Mouse (Mus musculus) left cerebral cortex, adult 2 months (tissue): ENCODE results near the gene Cdh1. TPM values are rescaled to one million over a fixed set of nuclear protein-coding genes. Genes with fewer than 3 reads are reported as not detected.
"Not testable (repeated sequence)": the region's sequence is repeated elsewhere in the genome, so short reads cannot be mapped to it uniquely, and the experiment has no call there.

Experiments
- DNase-seq, 2 experiments: peaks; one replicate each; pipeline ENCODE4 v3.0.0; 2021 to 2022; ENCODE audit warnings: low spot score in 2 of 2, mixed read lengths in 1 of 2; ENCODE audit errors: extremely low spot score in 1 of 2
- H3K27ac ChIP-seq: fragments of 200-600 bp; 2 replicates; pipeline ENCODE4 v1.8.1; 2022
- H3K4me3 ChIP-seq: fragments of 200-600 bp; 2 replicates; pipeline ENCODE4 v1.8.1; 2022
- CTCF ChIP-seq: fragments of 200-600 bp; IDR thresholded peaks from 2 replicates; pipeline ENCODE4 v1.8.1; 2022; ENCODE audit warnings: antibody characterized with exemption, mild to moderate bottlenecking, moderate library complexity
- intact Hi-C: fragments of 180-260 bp; cut with DNase I; formaldehyde crosslinking; loops from one replicate; pipeline ENCODE4 v1.15.1; 2025
- total RNA-seq, 2 experiments: library from RNA; stranded (reverse); gene quantifications; 2 replicates each; pipeline ENCODE4 v1.2.3; 2021

Cdh1 gene
- total RNA-seq, 2 experiments from 2014 or later = 1.3 to 2.2 TPM

- intact Hi-C loops = no loop called here
These were observed 28.9 kb upstream of the Cdh1 start for GRCm38 (mm10) chr8:106574283-106574682.

GRCm38 (mm10) chr8:106576849-106577555 lies 26.1 kb upstream of the Cdh1 start:
- intact Hi-C loops = no loop called here
- no peak for DNase-seq
- no peak for TF ChIP-seq CTCF
- no peak overlapping the region for H3K27ac ChIP-seq
- no peak overlapping the region for H3K4me3 ChIP-seq

More at GRCm38 (mm10) chr8:106574283-106574682, 28.9 kb upstream of the Cdh1 start:
- no peak for TF ChIP-seq CTCF
- Histone ChIP-seq H3K4me3 (no peak overlapping the region), H3K27ac (no peak overlapping the region)
- DNase-seq = no peak

GRCm38 (mm10) chr8:106579510-106579909 lies 23.6 kb upstream of the Cdh1 start:
- TF ChIP-seq CTCF = no peak
- Histone ChIP-seq H3K4me3 (no peak overlapping the region), H3K27ac (no peak overlapping the region)
- intact Hi-C loops = no loop called here
- DNase-seq = no peak

- no peak overlapping the region for H3K4me3 ChIP-seq
- no peak overlapping the region for H3K27ac ChIP-seq
- TF ChIP-seq CTCF = no peak
- intact Hi-C loops = no loop called here
- DNase-seq = no peak
These were observed 21.6 kb upstream of the Cdh1 start for GRCm38 (mm10) chr8:106581344-106582088.

GRCm38 (mm10) chr8:106584942-106585670 lies 18.0 kb upstream of the Cdh1 start:
- no peak overlapping the region for H3K4me3 ChIP-seq
- intact Hi-C loops = no loop called here
- no peak for DNase-seq
- TF ChIP-seq CTCF = no peak
- no peak overlapping the region for H3K27ac ChIP-seq

- intact Hi-C loops = no loop called here
- no peak for TF ChIP-seq CTCF
- H3K4me3 ChIP-seq = no peak overlapping the region
- no peak for DNase-seq
- no peak overlapping the region for H3K27ac ChIP-seq
These were observed 17.5 kb upstream of the Cdh1 start for GRCm38 (mm10) chr8:106585671-106586037.

- no peak for TF ChIP-seq CTCF
- Histone ChIP-seq H3K27ac (no peak overlapping the region), H3K4me3 (no peak overlapping the region)
- no peak for DNase-seq
- intact Hi-C loops = no loop called here
These were observed 16.3 kb upstream of the Cdh1 start for GRCm38 (mm10) chr8:106586896-106587295.

GRCm38 (mm10) chr8:106588443-106589431 lies 14.4 kb upstream of the Cdh1 start:
- no peak overlapping the region for H3K4me3 ChIP-seq
- intact Hi-C loops = no loop called here
- no peak for DNase-seq
- no peak for TF ChIP-seq CTCF
- no peak overlapping the region for H3K27ac ChIP-seq

- no peak for TF ChIP-seq CTCF
- no peak overlapping the region for H3K4me3 ChIP-seq
- no peak overlapping the region for H3K27ac ChIP-seq
- no peak for DNase-seq
- intact Hi-C loops = no loop called here
These were observed 10.7 kb upstream of the Cdh1 start for GRCm38 (mm10) chr8:106592458-106592857.

GRCm38 (mm10) chr8:106595623-106596022 lies 7.5 kb upstream of the Cdh1 start:
- H3K4me3 ChIP-seq, DNase-seq, intact Hi-C loops, H3K27ac ChIP-seq: not testable (repeated sequence)

GRCm38 (mm10) chr8:106597067-106597466 lies 6.1 kb upstream of the Cdh1 start:
- TF ChIP-seq CTCF = no peak
- no peak for DNase-seq
- Histone ChIP-seq H3K4me3 (no peak overlapping the region), H3K27ac (no peak overlapping the region)
- intact Hi-C loops = no loop called here
